Mouse (Mus musculus) right cerebral cortex, postnatal 36 days (tissue): Measurements from ENCODE around the gene Cwc25.
A peak's percentile ranks its signal among the peaks of the same experiment; 100 is the strongest.

Source experiments
- DNase-seq, 2 experiments: peaks; one replicate each; pipeline ENCODE4 v3.0.0; 2022; ENCODE audit warnings: low spot score in 2 of 2, mixed read lengths in 1 of 2

Cwc25 gene

GRCm38 (mm10) chr11:97700003-97700745, 66.2 kb downstream of the Cwc25 start, which contains the start of gene Pcgf2:
Gene Pcgf2, minus strand, starts transcription at chr11:97700497.
- peak in 1 of 2 experiments; percentile 65 for DNase-seq

- DNase-seq: peak; percentile 77 to 82
These were observed 66.7 kb downstream of the Cwc25 start for GRCm38 (mm10) chr11:97699626-97700002.

- peak in 1 of 2 experiments; percentile 29 for DNase-seq
These were observed 67.4 kb downstream of the Cwc25 start for GRCm38 (mm10) chr11:97698741-97699611.

GRCm38 (mm10) chr11:97697891-97698529, 68.3 kb downstream of the Cwc25 start:
- DNase-seq: no peak

GRCm38 (mm10) chr11:97697199-97697890, 69.0 kb downstream of the Cwc25 start:
- no peak for DNase-seq

GRCm38 (mm10) chr11:97696669-97697068, 69.7 kb downstream of the Cwc25 start:
- no peak for DNase-seq

- DNase-seq: no peak
These were observed 70.5 kb downstream of the Cwc25 start for GRCm38 (mm10) chr11:97695712-97696401.
